In the genomic region with DNA sequence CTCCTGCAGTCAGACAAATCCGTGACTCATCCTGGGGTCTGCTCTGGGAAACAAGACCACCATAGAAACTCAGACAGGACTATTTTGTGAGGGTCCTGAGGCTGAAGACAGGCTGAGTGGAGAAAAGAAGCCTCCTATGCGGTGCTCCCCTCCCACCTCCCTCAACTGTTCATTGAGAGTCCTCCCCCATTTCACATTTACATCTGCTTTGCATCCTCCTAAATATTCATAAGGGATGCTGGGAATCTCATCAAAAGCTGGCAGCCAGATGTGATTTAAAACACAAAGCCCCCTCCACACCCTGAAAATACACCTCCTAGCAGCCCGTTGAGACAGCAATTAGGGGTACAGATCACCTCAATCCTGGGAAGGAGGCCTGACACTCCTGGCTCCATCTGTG, we compare ENCODE assay signal across 15 mouse cellular contexts. TPM values are rescaled to one million over a fixed set of nuclear protein-coding genes. Genes with fewer than 3 reads are reported as not detected.
A peak's percentile ranks its signal among the peaks of the same experiment; 100 is the strongest.
DNase-seq lines count a peak whose midpoint lies in the region; ATAC-seq lines count a peak whose summit lies in the region.
"Had no signal": no experiment of that assay in that cellular context is flagged by ENCODE, and none has a peak within 500 bp of the region (broad histone marks: within the 10 kb centered on the region; RNA-seq: fewer than 3 reads in every experiment).

No protein-coding gene starts in this region.

- no peak overlapping the region for H3K4me3 ChIP-seq in forebrain, embryonic 13.5 days
- no peak overlapping the region for H3K4me3 ChIP-seq in forebrain, embryonic 11.5 days (ENCODE audit: low read depth, low read length)
- H3K4me3 ChIP-seq in forebrain, embryonic 16.5 days (replicated peaks; ENCODE audit: low read length), result no peak overlapping the region
- H3K4me3 ChIP-seq in midbrain, embryonic 12.5 days, result no peak overlapping the region
- H3K4me3 ChIP-seq: heart, embryonic 13.5 days; neural tube, embryonic 12.5 days had no signal

- H3K36me3 ChIP-seq in forebrain, embryonic 13.5 days (ENCODE audit: poor library complexity, severe bottlenecking), result no peaks in the 10 kb centered on the region
- no peaks in the 10 kb centered on the region for H3K36me3 ChIP-seq in forebrain, embryonic 11.5 days (ENCODE audit: control insufficient read depth, insufficient read depth, low read length)
- no peaks in the 10 kb centered on the region for H3K36me3 ChIP-seq in forebrain, embryonic 16.5 days (ENCODE audit: control insufficient read depth, insufficient read depth)
- H3K36me3 ChIP-seq in midbrain, embryonic 12.5 days, result no peaks in the 10 kb centered on the region
- H3K36me3 ChIP-seq: heart, embryonic 13.5 days; neural tube, embryonic 12.5 days had no signal

- ATAC-seq in forebrain, embryonic 13.5 days, result peak; percentile 52; the same call in 1 of the 2 replicates
- ATAC-seq in forebrain, embryonic 11.5 days (replicated peaks; ENCODE audit: low FRiP score), result no peak
- ATAC-seq in forebrain, embryonic 16.5 days, result peak; percentile 72
- no peak for ATAC-seq in midbrain, embryonic 12.5 days (ENCODE audit: low FRiP score, low read depth)
- no peak for ATAC-seq in inflammation-experienced regulatory T-cells, adult 6 months

- H3K27me3 ChIP-seq in forebrain, embryonic 13.5 days, result no peaks in the 10 kb centered on the region
- no peaks in the 10 kb centered on the region for H3K27me3 ChIP-seq in forebrain, embryonic 11.5 days (ENCODE audit: control insufficient read depth, insufficient read depth, low read length)
- H3K27me3 ChIP-seq in forebrain, embryonic 16.5 days (replicated peaks; ENCODE audit: control insufficient read depth, insufficient read depth, low read length), result no peaks in the 10 kb centered on the region
- no peaks in the 10 kb centered on the region for H3K27me3 ChIP-seq in midbrain, embryonic 12.5 days
- H3K27me3 ChIP-seq: heart, embryonic 13.5 days; neural tube, embryonic 12.5 days had no signal

- WGBS in forebrain, embryonic 13.5 days, result 38% methylated on average over 3 of the region's 3 CpGs
- 56% methylated on average over 3 of the region's 3 CpGs for WGBS in forebrain, embryonic 11.5 days
- WGBS in forebrain, embryonic 16.5 days, result 27% methylated on average over 3 of the region's 3 CpGs
- 43% methylated on average over 3 of the region's 3 CpGs for WGBS in midbrain, embryonic 12.5 days

- H3K9ac ChIP-seq in forebrain, embryonic 13.5 days, result no peak overlapping the region
- no peak overlapping the region for H3K9ac ChIP-seq in forebrain, embryonic 11.5 days (ENCODE audit: low read length)
- H3K9ac ChIP-seq in forebrain, embryonic 16.5 days (replicated peaks; ENCODE audit: low read depth, low read length), result no peak overlapping the region
- H3K9ac ChIP-seq in midbrain, embryonic 12.5 days (replicated peaks), result no peak overlapping the region
- H3K9ac ChIP-seq: heart, embryonic 13.5 days; neural tube, embryonic 12.5 days had no signal

- H3K27ac ChIP-seq in forebrain, embryonic 13.5 days, result peak overlapping the region; percentile 51
- H3K27ac ChIP-seq in forebrain, embryonic 11.5 days (ENCODE audit: low read depth, low read length), result no peak overlapping the region
- H3K27ac ChIP-seq in forebrain, embryonic 16.5 days (ENCODE audit: low read length), result peak overlapping the region; percentile 72
- peak overlapping the region; percentile 30 for H3K27ac ChIP-seq in midbrain, embryonic 12.5 days (replicated peaks)
- H3K27ac ChIP-seq: heart, embryonic 13.5 days; neural tube, embryonic 12.5 days had no signal

- H3K4me1 ChIP-seq in forebrain, embryonic 13.5 days, result peaks cover 25% of the 10 kb centered on the region
- 0 out of 2 replicates have a peak, but pooled peaks cover 5% of the 10 kb centered on the region for H3K4me1 ChIP-seq in forebrain, embryonic 11.5 days (replicated peaks; ENCODE audit: control insufficient read depth, insufficient read depth, low read length)
- H3K4me1 ChIP-seq in forebrain, embryonic 16.5 days (replicated peaks; ENCODE audit: control insufficient read depth, insufficient read depth, low read length), result peaks cover 18% of the 10 kb centered on the region
- H3K4me1 ChIP-seq in midbrain, embryonic 12.5 days, result peaks cover 39% of the 10 kb centered on the region

- no peaks in the 10 kb centered on the region for H3K9me3 ChIP-seq in forebrain, embryonic 13.5 days (replicated peaks)
- no peaks in the 10 kb centered on the region for H3K9me3 ChIP-seq in forebrain, embryonic 11.5 days (ENCODE audit: control insufficient read depth, low read length)
- no peaks in the 10 kb centered on the region for H3K9me3 ChIP-seq in forebrain, embryonic 16.5 days (ENCODE audit: control insufficient read depth, low read length)
- no peaks in the 10 kb centered on the region for H3K9me3 ChIP-seq in midbrain, embryonic 12.5 days
- H3K9me3 ChIP-seq: heart, embryonic 13.5 days; neural tube, embryonic 12.5 days had no signal

- H3K4me2 ChIP-seq in forebrain, embryonic 13.5 days, result no peak overlapping the region
- H3K4me2 ChIP-seq in forebrain, embryonic 11.5 days (ENCODE audit: low read depth, low read length, severe bottlenecking), result no peak overlapping the region
- H3K4me2 ChIP-seq in forebrain, embryonic 16.5 days (ENCODE audit: low read length), result no peak overlapping the region
- no peak overlapping the region for H3K4me2 ChIP-seq in midbrain, embryonic 12.5 days (replicated peaks)
- H3K4me2 ChIP-seq: heart, embryonic 13.5 days; neural tube, embryonic 12.5 days had no signal

- DNase-seq in forebrain, embryonic 11.5 days (ENCODE audit: low spot score), result no peak
- peak; percentile 18 for DNase-seq in R1 (ENCODE audit: low read depth, low spot score)
- DNase-seq in right cerebral cortex, postnatal 4 days, result no peak
- no peak for DNase-seq in lung, postnatal 10 days
- DNase-seq: cerebellum, postnatal 14 days; kidney, adult 2 months; left cerebral cortex, postnatal 4 days; right cerebral cortex, adult 18-20 months; thymus, postnatal 4 days had no signal

RNA-seq across cellular contexts. Expression of a gene that starts 58.7 kb away (rescaled TPM):
- 6.5 and 8.4 TPM in 2 replicates for polyA plus RNA-seq in forebrain, embryonic 13.5 days (2015; fragmentation: Nextera tagmentation; extraction: Ambion mirVana)
- 6.4 and 7.8 TPM in 2 replicates for polyA plus RNA-seq in forebrain, embryonic 11.5 days (2014; fragmentation: Nextera tagmentation; extraction: Ambion mirVana)
- polyA plus RNA-seq in forebrain, embryonic 16.5 days (2015; fragmentation: Nextera tagmentation; extraction: Ambion mirVana), result 5.5 and 7.0 TPM in 2 replicates
- polyA plus RNA-seq in midbrain, embryonic 12.5 days (2016; fragmentation: Nextera tagmentation; extraction: Ambion mirVana), result 13.2 and 17.4 TPM in 2 replicates
- 1 to 10 TPM in 2 of 3 experiments, not detected in 1; 2.9 to 3.9 TPM for polyA plus RNA-seq in inflammation-experienced regulatory T-cells, adult 6 months (2017; shearing (Covaris generic))

Comparison
In these comparisons a context has a peak if more than half of its experiments do, and no peak if none do; other contexts are left out.
1. ATAC-seq: peak in forebrain, embryonic 13.5 days (single experiment) and forebrain, embryonic 16.5 days (single experiment); none in forebrain, embryonic 11.5 days (single experiment), midbrain, embryonic 12.5 days (single experiment) and inflammation-experienced regulatory T-cells, adult 6 months (single experiment).